In genomic region chr7:79721386-79721977, GRCm38 (mm10) we compare ENCODE assay signal across 8 mouse cellular contexts. TPM values are rescaled to one million over a fixed set of nuclear protein-coding genes. Genes with fewer than 3 reads are reported as not detected.
DNase-seq lines count a peak whose midpoint lies in the region; ATAC-seq lines count a peak whose summit lies in the region.

No protein-coding gene starts in this region.

- peak; percentile 85 for ATAC-seq in forebrain, embryonic 15.5 days (replicated peaks)
- ATAC-seq in megakaryocyte progenitor cell, adult 5-6 weeks (replicated peaks; ENCODE audit: poor library complexity) = peak; percentile 71

- peak overlapping the region; percentile 20 for H3K27ac ChIP-seq in forebrain, embryonic 15.5 days (replicated peaks)
- H3K27ac ChIP-seq in hindbrain, embryonic 10.5 days = peak overlapping the region; percentile 77
- peak overlapping the region; percentile 82 for H3K27ac ChIP-seq in limb, embryonic 10.5 days

- peaks cover 13% of the 10 kb centered on the region; the same call in 1 of the 2 replicates for H3K27me3 ChIP-seq in forebrain, embryonic 15.5 days
- H3K27me3 ChIP-seq in hindbrain, embryonic 10.5 days (ENCODE audit: insufficient read depth, poor library complexity, severe bottlenecking) = peaks cover 83% of the 10 kb centered on the region
- peaks cover 63% of the 10 kb centered on the region for H3K27me3 ChIP-seq in limb, embryonic 10.5 days (ENCODE audit: low read depth, poor library complexity, severe bottlenecking)

- DNase-seq in CD4-positive, CD25-positive, alpha-beta regulatory T cell, adult 2 months (ENCODE audit: low read depth, low spot score) = peak; percentile 80
- DNase-seq in adrenal gland, adult 18-20 months (ENCODE audit: low spot score in 2 of 2) = peak; percentile 56 to 63
- DNase-seq in hindbrain, embryonic 10.5 days (ENCODE audit: low spot score) = peak; percentile 69
- DNase-seq in limb, embryonic 10.5 days (ENCODE audit: low spot score) = peak; percentile 75
- DNase-seq in right cerebral cortex, postnatal 25 days = peak; percentile 65
- DNase-seq in c-Kit-positive CD71-positive TER-119-positive erythroid progenitor cells, embryonic 14.5 days (ENCODE audit: low spot score) = no peak

- no peaks in the 10 kb centered on the region for H3K36me3 ChIP-seq in forebrain, embryonic 15.5 days
- no peaks in the 10 kb centered on the region for H3K36me3 ChIP-seq in hindbrain, embryonic 10.5 days
- H3K36me3 ChIP-seq in limb, embryonic 10.5 days = no peaks in the 10 kb centered on the region

- under 1% methylated on average over 48 of the region's 48 CpGs for WGBS in forebrain, embryonic 15.5 days
- under 1% methylated on average over 48 of the region's 48 CpGs for WGBS in hindbrain, embryonic 10.5 days
- WGBS in limb, embryonic 10.5 days = under 1% methylated on average over 48 of the region's 48 CpGs

- H3K4me1 ChIP-seq in forebrain, embryonic 15.5 days = peaks cover 3% of the 10 kb centered on the region; the same call in 1 of the 2 replicates
- peaks cover 12% of the 10 kb centered on the region for H3K4me1 ChIP-seq in hindbrain, embryonic 10.5 days (replicated peaks)
- H3K4me1 ChIP-seq in limb, embryonic 10.5 days = peaks cover 13% of the 10 kb centered on the region

- peak overlapping the region; percentile 91 for H3K4me2 ChIP-seq in forebrain, embryonic 15.5 days (replicated peaks)

- no peaks in the 10 kb centered on the region for H3K9me3 ChIP-seq in forebrain, embryonic 15.5 days
- no peaks in the 10 kb centered on the region for H3K9me3 ChIP-seq in hindbrain, embryonic 10.5 days
- H3K9me3 ChIP-seq in limb, embryonic 10.5 days (replicated peaks) = no peaks in the 10 kb centered on the region

- H3K4me3 ChIP-seq in forebrain, embryonic 15.5 days = peak overlapping the region; percentile 67
- peak overlapping the region; percentile 64 for H3K4me3 ChIP-seq in hindbrain, embryonic 10.5 days
- peak overlapping the region; percentile 73 for H3K4me3 ChIP-seq in limb, embryonic 10.5 days

- peak overlapping the region; percentile 75 for H3K9ac ChIP-seq in forebrain, embryonic 15.5 days (replicated peaks)

RNA-seq across cellular contexts. Expression of gene Kif7, which starts 6.0 kb away (rescaled TPM):
- 1 to 10 TPM; 2.3 to 2.5 TPM for total RNA-seq in adrenal gland, adult 18-20 months (2021)
- polyA plus RNA-seq in forebrain, embryonic 15.5 days (2015; fragmentation: Nextera tagmentation; extraction: Ambion mirVana) = 3.3 and 3.4 TPM in 2 replicates
- 5.2 and 5.9 TPM in 2 replicates for polyA plus RNA-seq in hindbrain, embryonic 10.5 days (2016; fragmentation: Nextera tagmentation; extraction: Ambion mirVana)
- 7.2 and 8.5 TPM in 2 replicates for polyA plus RNA-seq in limb, embryonic 10.5 days (2016; fragmentation: Nextera tagmentation; extraction: Ambion mirVana)
- total RNA-seq in megakaryocyte progenitor cell, adult 5-6 weeks (2015) = 0.30 and 0.49 TPM in 2 replicates
- 1.0 and 1.5 TPM in 2 replicates for total RNA-seq in megakaryocyte progenitor cell, adult 5-6 weeks (2017)

RNA-seq across cellular contexts. Expression of gene Plin1, which starts 11.2 kb away (rescaled TPM):
- 1,000 to 10,000 TPM in 1 of 2 experiments, 100 to 1,000 TPM in 1; 490 to 1,137 TPM for total RNA-seq in adrenal gland, adult 18-20 months (2021)
- not detected in 2 replicates for polyA plus RNA-seq in forebrain, embryonic 15.5 days (2015; fragmentation: Nextera tagmentation; extraction: Ambion mirVana)
- not detected in 2 replicates for polyA plus RNA-seq in hindbrain, embryonic 10.5 days (2016; fragmentation: Nextera tagmentation; extraction: Ambion mirVana)
- polyA plus RNA-seq in limb, embryonic 10.5 days (2016; fragmentation: Nextera tagmentation; extraction: Ambion mirVana) = not detected in 2 replicates
- total RNA-seq in megakaryocyte progenitor cell, adult 5-6 weeks (2015) = not detected in 2 replicates
- total RNA-seq in megakaryocyte progenitor cell, adult 5-6 weeks (2017) = not detected in 2 replicates

RNA-seq across cellular contexts. Expression of gene Pex11a, which starts 21.4 kb away (rescaled TPM):
- total RNA-seq in adrenal gland, adult 18-20 months (2021) = 10 to 100 TPM; 55.5 to 61.1 TPM
- polyA plus RNA-seq in forebrain, embryonic 15.5 days (2015; fragmentation: Nextera tagmentation; extraction: Ambion mirVana) = 16.9 and 18.8 TPM in 2 replicates
- polyA plus RNA-seq in hindbrain, embryonic 10.5 days (2016; fragmentation: Nextera tagmentation; extraction: Ambion mirVana) = 8.0 and 8.3 TPM in 2 replicates
- 6.6 and 11.3 TPM in 2 replicates for polyA plus RNA-seq in limb, embryonic 10.5 days (2016; fragmentation: Nextera tagmentation; extraction: Ambion mirVana)
- total RNA-seq in megakaryocyte progenitor cell, adult 5-6 weeks (2015) = 1.7 TPM in 2 replicates
- 1.7 and 2.4 TPM in 2 replicates for total RNA-seq in megakaryocyte progenitor cell, adult 5-6 weeks (2017)

RNA-seq across cellular contexts. Expression of gene Wdr93, which starts 21.5 kb away (rescaled TPM):
- 1 to 10 TPM; 1.8 to 2.5 TPM for total RNA-seq in adrenal gland, adult 18-20 months (2021)
- 0.23 and 0.85 TPM in 2 replicates for polyA plus RNA-seq in forebrain, embryonic 15.5 days (2015; fragmentation: Nextera tagmentation; extraction: Ambion mirVana)
- polyA plus RNA-seq in hindbrain, embryonic 10.5 days (2016; fragmentation: Nextera tagmentation; extraction: Ambion mirVana) = 0.47 and 0.52 TPM in 2 replicates
- polyA plus RNA-seq in limb, embryonic 10.5 days (2016; fragmentation: Nextera tagmentation; extraction: Ambion mirVana) = 0.19 and 0.35 TPM in 2 replicates
- total RNA-seq in megakaryocyte progenitor cell, adult 5-6 weeks (2015) = not detected in 2 replicates
- total RNA-seq in megakaryocyte progenitor cell, adult 5-6 weeks (2017) = not detected in 2 replicates

Comparison
In these comparisons a context has a peak if more than half of its experiments do, and no peak if none do; other contexts are left out.
1. H3K27ac ChIP-seq: peak in every context shown above with its lines; median percentile 82 in limb, embryonic 10.5 days; 77 in hindbrain, embryonic 10.5 days; 20 in forebrain, embryonic 15.5 days.